Mouse (Mus musculus) kidney, postnatal 14 days (tissue): Measurements from ENCODE around the gene Rps6kc1.

ENCODE experiments used
- DNase-seq: peaks from one replicate; pipeline ENCODE4 v3.0.0; 2022; ENCODE audit warnings: mixed read lengths

Rps6kc1 gene

DNA sequence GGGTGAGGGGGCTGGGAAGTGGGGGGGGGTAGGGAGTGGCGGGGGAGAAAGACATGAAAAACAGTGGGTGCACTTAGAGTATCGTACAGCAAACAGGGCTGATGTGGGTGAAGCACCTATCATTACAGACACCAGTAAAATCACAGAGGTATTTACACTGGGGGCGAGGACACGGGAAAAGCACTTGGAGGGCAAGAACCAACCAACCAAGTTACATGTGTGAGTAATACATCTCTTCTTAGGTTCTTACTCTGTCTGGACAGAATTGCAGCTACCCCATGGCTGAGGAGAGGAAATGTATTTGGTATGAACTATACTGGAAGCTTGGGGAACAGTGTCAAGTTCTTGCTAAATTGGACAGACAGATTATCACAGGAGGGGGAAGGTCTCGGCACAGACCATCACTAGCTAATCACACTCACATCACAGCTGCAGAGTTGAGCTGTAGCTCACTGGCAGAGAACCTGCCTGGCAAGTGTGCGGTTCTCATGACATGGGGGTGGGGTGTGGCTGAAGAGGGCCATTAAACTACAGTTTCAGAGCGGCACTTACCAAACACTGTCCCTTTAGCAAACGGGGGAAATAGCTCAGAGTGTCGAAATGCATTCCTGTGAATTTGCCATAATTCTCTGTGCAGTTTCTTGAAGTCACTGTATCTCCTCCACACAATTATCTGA, 12.5 kb downstream of the Rps6kc1 start:
- no peak for DNase-seq

DNA sequence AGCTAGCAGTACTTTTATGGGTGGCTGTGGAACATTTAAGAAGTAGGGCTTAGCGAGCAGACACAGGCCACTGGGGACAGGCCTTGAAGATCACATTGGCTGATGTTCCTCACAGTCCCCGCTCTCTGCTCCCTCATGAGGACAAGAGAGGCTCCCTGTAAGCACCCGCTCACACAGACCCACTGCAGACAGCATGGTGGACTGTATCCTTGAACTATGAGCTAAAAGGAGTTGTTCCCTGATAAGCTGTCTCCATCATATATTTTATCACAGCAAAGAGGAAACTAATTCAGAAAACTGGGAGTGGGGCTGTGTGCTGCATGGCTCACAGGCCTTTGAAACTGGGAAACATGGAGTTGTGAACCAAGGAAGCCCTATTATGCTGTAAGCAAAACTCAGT, 13.4 kb downstream of the Rps6kc1 start:
- DNase-seq: no peak

DNA sequence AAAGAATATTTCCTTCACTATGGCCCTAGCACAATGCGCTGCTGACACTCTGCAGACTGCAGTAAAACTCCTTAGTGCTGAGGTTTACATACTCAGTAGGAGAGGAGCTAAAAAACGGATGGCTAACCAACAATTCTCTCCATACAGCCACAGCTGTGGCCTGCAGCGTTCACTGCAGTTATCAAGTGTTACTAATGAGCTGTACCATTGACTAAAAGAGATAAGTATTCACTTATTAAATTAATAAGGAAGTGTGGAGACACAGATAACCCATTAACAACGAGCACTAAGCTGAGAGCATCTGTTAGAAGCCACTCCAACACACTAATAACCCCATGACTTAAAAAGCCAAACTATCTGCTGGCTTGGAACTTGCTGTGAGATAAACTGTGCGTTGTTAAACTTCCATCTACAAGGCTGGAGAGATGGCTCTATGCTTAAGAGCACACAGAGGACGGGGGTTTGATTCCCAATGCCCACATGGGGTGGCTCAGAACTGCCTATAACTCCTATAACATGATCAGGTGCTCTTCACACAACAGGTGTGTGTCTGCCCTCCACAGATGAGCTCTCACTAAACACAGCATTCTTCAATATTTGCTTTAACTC, 17.9 kb downstream of the Rps6kc1 start:
- no peak for DNase-seq

DNA sequence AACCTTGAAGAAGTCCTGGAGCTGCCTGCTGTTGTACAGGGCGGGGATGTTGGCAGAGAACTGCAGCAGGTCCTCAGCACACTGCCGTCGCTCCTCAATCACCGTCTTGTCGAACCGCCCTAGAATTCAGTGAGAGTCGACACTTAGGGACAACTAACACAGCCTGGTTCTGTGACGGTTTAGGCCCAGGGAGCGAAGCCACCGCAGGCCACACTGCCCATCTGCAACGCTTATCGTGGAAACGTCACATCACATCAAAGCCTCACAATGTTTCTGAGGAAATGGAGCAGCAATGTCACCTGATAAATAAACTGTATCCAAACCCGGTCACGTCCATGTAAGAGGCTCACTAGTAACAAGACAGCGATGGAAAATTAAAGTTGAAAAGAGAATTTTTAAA, 22.9 kb downstream of the Rps6kc1 start:
- DNase-seq: no peak

DNA sequence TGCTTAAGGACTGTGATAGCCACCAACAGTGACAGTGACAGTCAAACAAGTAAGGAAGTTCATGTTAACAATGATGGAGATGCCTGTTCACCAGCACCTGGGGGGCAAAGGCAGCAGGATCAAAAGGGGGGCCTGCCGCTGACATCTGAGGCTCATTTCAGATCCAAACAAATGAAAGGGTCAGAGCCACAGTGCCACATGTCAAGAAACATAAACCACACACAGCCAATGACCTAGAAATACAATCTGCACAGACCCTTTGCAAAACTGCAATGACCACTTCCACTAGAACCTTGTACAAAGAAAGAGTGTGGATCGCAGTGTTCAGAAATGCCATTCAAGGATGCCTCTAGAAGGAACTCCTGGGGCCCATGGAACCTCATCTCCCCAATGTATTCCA, 23.5 kb downstream of the Rps6kc1 start:
- DNase-seq: no peak

DNA sequence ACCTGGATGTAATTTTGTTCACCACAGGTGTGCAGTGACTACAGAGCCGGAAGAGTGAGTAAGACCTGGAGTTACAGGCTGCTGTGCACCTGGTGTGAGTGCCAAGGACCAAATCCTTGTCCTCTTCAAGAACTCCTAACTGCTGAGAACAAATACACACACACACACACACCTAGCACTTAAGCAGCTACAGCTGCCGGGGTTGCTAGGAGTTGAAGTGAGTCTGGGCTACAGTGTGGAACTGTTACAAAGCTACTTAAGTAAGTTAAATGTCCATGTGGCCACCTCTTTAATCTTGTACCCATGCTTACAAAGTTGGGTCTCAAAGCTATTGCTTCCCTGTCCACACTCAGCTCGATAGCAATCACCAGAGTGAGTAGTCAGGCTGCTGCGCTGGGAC, 25.6 kb downstream of the Rps6kc1 start:
- no peak for DNase-seq

DNA sequence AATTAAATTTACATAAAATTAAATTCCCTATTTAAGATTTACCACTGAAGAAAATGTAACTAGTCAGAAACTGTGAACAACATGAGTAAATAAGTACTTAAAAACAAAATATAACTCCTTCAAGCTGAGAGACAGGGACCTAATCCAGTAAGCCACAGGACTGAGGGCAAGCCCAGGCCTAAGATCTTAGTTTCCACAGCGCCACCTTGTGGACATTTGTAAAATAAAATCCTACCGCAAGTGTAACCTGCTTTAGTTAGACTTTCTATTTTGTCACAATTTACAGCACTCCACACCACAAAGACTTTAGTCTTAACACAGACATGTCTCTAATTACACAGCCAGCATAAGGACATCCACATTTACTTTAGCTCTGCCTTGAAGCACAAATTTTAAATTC, 30.1 kb downstream of the Rps6kc1 start:
- peak; percentile 68 for DNase-seq

DNA sequence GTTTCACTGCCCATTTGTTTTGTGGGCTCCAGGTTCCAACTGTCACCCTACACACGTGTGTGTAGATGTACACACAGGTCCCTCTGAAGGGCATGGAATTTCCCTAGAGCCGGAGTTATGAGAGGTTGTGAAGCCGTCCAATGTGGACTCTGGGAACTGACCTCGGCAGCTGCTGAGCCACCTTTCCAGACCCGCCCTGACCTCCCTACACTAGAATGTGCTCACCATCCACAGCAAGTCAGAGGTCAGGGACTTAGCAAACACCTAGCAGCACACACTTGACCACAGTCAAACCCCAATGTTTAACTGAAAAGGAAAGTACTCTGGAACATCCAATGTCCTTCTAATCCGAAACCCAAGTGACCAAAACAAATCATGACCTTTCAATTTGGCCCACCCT, 30.9 kb downstream of the Rps6kc1 start:
- no peak for DNase-seq

DNA sequence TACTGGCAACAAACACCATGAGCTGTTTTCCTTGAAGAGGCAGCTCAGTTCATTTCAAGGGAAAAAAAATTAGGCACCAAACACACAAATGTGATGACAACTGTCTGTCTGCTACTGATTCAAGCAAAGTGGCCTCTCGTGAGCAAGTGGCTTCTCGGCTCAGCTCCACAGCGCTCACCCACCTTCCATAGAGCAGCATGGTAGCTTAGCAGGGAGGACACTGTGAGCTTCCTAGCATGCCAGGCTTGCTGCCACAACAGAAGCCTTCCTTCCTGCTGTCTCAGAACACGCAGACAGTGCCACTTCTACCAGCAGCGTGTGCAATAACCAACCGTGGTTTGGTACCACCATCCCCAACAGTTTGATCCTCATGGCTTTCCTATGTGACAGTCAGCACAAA, 35.8 kb downstream of the Rps6kc1 start:
- DNase-seq: no peak

DNA sequence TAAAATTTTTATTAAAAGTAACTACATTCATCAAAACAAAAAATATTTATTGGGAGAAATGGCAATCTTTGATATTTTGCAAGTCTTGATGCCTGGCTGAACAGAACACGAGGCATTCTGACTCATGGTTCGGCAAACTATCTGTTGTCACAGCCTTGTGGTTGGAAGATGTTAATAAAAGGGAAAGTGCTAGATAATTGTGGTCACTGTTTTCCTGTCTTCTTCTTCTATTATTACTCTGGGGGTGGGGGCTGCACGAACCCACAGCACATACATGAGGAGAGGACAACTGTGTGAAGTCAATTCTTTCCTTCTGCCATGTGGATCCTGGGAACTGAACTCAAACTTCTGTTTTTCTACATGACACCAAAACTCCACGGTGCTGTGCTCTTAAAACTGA, 36.5 kb downstream of the Rps6kc1 start:
- DNase-seq: no peak

DNA sequence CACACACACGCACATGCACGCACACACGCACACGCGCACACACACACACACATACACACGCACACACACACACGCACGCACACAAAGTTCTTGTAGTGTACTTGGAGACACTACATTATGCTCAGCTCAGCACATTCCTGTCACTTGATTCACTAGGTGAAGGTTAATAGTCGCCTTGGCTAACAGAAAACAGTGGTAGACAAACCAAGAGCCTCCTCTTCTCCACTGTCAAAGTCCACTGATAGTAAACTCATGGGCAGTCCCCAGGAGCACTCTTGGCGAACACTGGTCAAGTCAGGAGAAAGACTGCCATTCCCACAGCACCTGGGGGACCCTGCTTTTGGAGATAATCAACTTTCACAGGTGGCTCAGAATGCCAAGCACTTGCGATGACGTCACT, 40.5 kb downstream of the Rps6kc1 start:
- peak; percentile 14 for DNase-seq

DNA sequence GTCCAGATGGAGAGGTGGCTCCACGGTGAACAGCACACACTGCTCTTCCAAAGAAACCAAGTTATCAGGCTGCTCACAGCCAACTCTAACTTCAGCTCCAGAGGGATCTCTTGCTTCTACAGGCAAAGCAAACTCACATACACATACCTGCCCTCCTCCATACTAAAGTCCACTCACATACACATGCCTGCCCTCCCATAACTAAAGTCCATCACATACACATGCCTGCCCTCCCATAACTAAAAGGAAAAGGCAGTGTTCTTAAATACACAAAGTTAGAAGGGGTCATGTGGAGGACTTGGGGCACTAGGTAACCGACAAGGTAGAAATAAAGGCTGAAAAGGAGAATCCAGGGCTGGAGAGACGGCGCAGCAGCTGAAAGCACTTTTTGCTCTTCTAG, 41.6 kb downstream of the Rps6kc1 start:
- no peak for DNase-seq

DNA sequence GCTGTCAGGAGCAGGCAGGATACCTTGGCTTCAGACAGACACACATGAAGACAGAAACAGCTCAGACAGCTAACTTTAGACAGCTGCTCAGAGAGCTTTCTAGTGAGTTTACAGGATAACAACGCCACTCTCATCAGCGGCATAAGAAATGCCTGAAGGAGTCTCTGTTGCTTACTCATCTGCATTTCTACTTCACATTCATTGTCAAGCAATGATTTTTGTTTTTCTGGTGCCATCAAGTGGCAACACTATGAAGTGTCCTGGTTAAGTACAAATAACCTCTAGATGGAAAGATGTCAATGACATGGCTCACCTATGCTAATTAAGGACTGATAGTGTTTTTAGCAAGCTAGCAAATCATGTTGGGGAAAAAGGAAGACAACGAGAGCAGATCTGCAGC, 42.8 kb downstream of the Rps6kc1 start:
- DNase-seq: peak; percentile 29

DNA sequence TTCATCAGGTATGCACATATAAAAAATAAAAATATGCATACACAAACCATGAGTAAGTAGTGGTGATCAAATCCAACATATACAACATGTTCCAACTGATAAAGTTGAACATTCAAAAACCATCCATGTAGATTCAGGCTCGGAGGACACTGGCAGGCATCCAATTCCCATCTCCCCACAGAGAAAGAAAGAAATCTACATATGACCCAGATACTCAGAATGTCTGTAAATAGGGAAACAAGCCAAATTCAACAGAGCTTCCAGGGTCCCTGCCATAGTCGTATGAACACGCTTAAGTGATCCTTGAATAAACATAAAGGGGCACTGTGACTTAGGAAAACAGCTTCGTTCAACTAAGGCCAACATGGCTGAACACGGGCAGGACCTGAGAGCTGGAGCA, 49.9 kb downstream of the Rps6kc1 start:
- DNase-seq: peak; percentile 42

DNA sequence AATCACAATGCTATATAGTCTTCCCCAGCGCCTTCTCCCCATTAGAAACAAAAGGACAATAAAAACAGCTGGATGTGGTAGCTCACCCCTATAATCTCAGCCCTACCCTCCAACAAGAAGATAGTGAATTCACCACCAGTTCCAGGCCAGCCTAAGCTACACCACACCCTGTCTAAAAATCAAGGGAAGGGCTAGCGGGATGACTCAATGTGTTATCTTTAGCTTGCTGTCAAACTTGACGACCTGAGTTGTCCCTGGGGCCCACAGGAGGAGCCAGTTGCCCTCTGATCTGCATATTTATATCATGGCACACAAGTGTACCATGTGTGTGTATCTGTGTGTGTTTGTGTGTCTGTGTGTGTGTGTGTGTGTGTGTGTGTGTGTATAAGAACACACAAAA, 57.1 kb downstream of the Rps6kc1 start:
- no peak for DNase-seq

DNA sequence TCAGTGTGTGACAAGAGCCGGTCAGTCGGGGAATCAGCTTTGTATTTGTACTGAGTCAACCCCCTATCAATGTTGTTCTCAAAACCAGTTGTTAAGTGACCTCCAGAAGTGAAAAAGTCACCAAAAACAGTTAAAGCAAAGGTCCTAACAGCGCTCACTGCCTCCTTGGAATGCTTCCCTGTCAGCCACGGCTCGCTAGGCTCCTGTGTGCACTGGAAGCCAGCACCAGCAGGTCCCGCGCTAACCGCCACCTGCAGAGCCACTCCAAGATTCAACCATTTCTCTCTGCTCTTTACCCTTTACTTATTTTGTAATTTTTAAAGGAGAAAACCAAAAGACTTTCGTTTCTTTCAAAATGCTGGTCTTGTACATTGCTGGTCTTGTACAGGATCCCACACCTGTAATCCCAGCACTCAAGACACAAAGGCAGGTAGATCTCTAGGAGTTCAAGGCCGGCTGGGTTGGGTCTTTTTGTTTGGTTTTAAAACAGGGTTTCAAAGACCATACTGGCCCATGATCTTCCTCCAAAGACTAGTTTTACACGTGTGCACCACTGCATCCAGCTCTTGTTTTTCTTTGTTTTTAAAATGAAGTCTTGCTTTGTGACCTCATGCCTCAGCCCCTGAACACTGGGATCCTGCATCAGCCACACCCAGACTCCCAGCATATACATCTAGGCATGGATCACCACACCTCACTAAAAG, 62.3 kb downstream of the Rps6kc1 start:
- peak; percentile 23 for DNase-seq

DNA sequence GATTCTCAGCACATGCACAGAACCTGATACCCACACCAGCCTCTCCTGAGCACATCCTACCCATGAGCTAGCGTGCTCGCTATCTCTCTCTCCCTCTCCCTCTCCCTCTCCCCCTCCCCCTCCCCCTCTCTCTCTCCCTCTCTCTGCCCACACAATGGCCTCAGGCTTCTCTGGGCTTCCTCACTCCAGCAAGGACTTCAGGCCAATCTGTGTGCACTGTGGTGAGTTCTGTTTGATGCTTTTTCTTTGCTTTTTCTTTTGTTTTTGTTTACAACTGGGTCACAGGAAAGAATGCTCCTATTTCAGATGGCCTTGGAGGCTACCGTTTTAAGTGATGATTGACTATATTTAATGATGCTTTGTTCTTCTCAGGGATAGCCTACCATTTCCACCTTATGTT, 62.9 kb downstream of the Rps6kc1 start:
- DNase-seq: no peak

DNA sequence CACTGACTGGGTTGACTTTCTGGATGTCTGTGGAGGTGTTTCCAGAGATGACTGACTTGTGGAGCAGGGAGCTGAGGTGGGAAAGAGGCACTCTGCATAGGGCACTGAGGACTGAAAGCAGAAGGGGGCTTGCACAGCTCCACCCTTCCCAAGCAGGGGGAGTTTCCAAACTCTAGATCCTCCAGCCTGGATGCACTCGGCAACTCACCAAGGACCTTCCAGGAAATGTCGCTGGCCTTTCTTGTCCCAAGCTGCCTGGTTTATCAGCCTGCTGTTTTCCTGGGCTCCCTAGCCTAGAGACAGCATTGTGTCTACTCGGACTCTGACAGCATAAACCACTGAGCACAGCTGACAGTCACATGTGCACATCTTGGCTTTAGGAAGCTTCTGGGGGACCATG, 64.6 kb downstream of the Rps6kc1 start:
- peak; percentile 18 for DNase-seq

DNA sequence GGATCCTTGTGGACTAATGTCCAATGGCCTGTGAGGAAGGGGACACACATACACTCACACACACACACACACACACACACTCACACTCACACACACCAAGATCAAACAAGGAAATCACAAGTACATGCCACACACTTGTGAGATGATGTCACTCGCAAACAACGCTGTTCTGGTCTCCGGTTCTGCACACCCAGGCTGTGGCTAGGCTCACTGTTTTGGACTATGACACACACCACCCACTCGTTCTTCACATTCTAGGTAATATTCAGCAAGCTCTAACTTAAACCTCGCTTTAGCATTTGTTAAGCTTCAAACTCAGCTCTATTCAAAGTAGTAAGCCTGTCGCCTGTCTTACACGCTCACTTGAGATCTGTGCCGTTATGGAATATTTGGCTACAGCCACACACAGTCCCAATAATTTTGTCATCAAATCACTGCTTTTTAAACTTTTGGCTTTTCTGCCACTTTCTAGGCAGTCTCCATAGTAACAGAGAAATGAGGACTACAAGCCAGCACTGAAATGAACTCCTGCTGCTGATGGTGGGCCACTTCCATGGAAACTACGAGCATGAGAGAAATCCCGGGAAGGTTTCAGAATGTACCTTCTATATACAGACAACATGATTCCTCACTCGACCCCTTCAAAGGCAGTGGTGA, 65.4 kb downstream of the Rps6kc1 start:
- peak; percentile 9 for DNase-seq

DNA sequence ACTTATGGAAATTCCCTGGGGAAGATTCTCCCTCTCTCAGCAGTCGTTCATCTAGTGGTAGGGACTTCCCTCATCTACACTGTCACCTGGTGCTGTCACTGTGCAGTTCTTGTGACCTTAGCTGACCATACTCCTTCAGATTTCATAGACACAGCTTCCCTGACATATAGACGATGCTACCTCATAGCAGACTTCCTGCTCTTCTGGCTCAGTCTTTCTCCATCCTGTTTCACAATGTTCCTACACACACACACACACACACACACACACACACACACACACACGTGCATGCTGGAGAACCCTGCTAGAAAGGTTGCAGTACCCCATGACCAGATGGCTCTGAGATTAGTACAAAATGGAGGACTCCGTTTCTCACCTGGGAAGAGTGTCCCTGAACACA, 66.2 kb downstream of the Rps6kc1 start:
- no peak for DNase-seq

DNA sequence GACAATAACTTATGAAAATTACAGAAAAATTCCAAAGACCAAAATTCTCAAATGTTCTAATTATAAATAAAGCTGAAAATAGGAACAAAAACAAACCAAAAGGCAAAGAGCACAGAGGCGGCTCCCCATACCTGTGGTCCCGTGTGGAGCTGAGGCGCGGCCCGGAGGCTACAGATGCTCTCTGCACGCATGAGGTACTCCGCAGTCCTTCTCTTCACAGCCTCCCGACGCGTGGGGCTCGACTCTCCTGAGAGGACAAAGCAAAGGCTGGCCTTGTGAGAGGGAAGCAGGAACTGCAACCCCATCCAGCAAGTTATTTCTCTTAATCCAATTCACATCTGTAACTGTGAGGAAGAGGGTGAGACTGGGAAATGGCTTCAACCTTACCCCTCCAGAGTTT, 67.2 kb downstream of the Rps6kc1 start:
- no peak for DNase-seq

DNA sequence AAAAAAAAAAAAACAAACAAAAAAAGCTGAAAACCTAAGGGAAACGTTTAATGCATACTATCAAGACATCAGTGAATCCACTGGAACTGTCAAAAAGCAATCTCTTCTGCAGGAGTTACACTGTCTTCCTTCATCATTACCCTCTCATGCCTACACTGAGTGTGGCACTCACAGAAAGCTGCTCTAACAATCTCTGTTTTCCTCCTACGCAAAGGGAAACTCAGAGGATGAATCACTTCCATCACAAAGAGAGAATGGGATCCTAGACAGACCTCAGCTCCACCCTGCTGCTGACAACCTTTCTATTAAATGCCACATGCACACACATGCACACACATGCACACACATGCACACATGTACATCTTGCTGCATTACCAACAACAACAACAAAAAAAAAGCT, 75.5 kb downstream of the Rps6kc1 start:
- DNase-seq: no peak

DNA sequence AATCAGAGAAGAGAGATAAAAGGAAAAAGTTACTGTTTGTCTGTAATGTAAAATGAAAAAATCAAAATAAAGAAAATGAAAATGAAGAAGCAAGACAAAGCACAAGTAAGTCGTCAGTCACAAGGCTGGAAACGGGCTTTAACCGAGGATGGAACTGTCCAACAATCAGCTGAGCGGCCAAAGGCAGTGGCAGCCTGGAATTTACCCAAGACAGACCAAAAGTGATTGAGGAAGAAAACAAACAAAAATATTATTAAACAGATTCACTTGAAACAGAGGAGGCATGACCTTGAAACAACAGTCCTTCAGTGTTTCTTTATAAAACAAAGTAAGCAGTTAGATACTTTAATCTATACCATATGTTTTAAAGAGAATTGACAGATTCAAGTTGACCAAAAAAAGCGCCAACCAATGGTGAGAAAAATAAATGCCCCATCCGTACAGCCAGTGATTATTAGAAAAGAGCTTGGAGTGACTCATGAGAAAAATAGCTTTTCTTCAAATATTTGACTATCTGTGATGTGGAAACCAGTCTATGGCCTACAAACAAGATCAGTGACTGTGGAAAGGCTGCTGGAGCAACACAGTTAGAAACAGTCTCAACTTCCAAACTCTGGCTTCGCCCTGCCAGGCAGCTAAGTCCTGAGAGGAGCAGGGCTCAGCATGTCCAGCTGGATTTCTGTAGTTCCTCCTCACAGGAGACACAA, 77.2 kb downstream of the Rps6kc1 start:
- no peak for DNase-seq
